Mouse (Mus musculus) frontal cortex, adult 2 months (tissue): ENCODE measurements around the gene Mpp4. TPM values are rescaled to one million over a fixed set of nuclear protein-coding genes. Genes with fewer than 3 reads are reported as not detected.

Source experiments
- DNase-seq, 2 experiments: peaks; one replicate each; pipeline ENCODE4 v3.0.0; 2022; ENCODE audit warnings: low spot score in 1 of 2; ENCODE audit errors: extremely low spot score in 1 of 2
- polyA plus RNA-seq: library from polyadenylated mRNA; depleted of rRNA; stranded (reverse); fragments of >200 nt; gene quantifications from 2 replicates; pipeline ENCODE4 v1.2.3, GENCODE M21; 2012

Mpp4 gene
- polyA plus RNA-seq, 1 experiment, result 1.5 TPM

DNA sequence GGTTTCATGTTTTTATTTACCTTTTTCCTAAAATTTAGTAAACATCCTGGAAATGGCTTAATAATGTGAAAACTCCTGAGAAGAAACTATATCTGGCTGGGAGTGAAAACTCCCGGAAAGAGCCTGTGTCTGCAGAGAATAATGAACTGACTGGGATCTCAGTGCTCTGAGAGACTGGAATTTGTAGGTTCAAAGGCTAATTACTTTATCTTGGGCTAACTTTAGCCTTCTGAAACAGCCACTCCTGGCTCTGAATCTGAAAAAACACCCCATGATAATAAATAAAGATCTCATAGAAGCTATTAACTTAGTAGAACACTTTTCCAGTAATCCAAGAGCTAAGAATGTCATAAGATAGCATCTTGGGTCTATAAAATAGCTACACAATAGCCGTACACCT lies 5.4 kb upstream of the Mpp4 start:
- DNase-seq, result no peak

DNA sequence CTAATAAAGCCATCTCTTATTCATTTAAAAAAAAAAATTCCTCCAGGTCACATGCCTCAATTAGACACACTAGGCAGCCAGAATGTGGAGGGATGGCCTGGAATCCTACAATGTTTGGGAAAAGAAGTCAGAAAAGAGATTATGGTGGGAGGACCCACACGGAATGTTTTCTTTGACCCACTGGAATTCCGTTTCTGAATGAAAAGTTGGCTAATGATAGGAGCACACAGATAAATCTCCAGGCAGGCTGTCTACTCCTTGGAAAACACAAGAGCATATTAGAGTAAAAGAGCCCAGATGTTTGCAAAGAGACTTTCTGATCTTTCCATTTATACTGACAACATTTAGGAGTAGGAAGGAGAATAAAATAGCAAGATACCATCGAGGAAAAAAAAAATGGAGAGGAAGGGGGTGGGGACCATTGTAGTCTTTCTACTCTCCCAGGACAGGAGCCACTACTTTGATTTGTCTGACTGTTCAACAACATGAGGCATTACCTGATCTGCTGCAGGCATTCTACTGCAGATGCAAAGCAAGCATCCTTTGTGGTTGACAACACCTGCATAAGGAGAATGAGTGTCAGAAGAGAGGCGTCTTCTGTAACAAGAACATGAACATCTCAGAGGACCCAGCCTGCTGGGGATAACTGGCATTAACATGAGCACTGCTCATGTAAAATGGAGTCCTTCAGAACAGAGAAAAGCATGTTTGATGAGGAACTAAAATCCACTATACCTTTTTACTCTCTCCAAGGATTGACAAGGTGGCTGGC lies 4.7 kb upstream of the Mpp4 start:
- DNase-seq, result no peak

DNA sequence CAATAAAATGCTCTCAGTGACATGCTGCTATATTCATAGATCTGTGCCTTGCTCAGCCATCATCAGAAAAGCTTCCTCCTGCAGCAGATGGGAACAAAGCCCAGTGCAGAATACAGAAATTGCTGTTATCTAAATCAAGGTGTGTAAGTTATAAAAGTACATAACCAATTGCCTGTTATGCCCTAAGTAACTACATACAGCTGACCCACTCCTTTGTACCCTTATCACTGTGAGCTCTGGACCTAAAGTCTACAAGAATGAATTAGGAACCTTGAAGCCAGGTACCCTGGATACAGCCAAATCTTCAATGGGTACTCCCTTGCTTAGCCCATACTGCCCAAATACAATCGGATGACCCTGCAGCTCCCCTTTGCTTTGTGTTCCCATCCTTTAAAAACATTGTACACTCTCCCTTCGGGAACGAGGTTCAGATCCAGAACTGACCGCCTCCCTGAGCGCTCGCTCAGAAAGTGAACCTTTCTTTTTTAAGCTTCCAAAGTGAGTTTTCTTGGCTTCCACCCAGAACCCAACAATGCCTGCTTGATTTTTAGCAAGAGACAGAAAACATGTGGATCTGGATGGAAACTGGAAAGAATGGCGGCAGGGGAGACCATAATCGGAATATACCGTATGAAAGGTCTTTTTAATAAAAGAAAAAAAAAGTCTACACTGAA lies 3.2 kb upstream of the Mpp4 start:
- DNase-seq, result no peak

DNA sequence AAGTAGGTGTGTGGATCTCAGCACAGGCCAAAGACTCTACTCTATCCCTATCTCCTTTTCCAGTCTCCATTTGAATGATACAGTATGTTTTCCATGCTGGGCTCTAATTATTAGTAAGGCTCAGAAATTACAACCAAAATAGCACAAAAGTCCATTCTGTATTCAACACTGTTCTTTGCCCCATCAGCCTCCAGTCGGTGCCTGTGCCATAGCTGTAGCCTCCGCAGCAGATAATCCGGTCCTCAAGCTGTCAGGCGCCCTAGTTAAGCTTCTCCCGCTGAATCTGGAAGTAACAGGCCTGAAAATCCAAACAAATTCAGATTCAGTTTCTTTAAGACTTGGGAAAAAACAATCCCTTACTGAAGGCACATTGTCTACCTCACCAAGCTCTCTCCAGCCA lies 729 bp upstream of the Mpp4 start:
- peak in 1 of 2 experiments; percentile 26 for DNase-seq

DNA sequence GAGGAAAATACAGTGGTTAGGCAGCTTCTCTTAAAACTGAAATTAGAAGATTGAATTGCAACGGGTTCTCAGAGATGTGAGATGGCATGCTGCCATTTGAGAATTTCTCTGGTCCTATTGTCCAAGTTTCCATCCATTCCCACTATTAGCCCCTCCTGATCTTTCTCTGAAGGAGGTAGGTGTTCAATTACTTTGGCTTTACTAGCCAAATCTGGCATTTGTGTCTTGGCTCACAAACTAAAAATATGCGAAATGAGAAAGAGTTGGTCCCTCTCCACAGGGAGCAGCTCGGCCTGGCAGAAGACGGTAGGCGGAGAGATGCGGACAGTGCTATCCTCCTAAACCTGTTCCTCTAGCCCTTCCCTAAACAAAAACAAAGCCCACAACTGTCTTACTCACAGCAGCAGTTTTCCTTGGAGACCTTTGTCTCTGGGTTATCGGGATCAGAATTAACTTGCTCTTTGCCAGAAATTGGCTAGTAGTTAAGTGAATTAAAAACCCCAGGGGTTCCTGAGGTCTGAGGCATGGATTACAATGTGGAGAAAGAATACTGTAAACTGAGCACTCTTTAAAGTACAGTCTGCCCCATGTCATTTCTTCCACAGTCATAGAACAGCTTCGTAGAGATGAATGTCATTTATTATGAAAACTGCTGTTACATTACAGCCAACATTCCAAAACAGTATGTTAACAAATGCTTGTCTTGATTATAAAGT lies 722 bp downstream of the Mpp4 start:
- DNase-seq, result no peak

DNA sequence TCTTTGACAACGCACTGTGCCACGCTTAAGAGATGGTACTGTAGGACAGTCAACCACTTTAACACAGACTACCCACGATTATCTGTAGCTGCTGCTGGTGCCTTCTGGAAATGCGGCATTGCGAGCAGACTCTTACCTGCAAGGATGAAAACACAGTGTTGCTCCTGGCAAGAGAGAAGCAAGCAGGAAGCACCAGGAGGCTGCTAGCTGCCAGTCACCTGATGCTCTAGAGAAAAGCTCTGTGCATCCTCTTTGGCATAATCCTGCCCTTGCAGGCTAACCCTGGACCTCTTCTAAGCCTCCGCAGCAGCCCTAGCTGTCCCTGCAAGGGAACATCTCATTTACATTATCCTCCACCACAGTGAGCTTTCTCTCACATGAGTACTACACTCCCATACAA lies 1.8 kb downstream of the Mpp4 start:
- DNase-seq, result no peak

DNA sequence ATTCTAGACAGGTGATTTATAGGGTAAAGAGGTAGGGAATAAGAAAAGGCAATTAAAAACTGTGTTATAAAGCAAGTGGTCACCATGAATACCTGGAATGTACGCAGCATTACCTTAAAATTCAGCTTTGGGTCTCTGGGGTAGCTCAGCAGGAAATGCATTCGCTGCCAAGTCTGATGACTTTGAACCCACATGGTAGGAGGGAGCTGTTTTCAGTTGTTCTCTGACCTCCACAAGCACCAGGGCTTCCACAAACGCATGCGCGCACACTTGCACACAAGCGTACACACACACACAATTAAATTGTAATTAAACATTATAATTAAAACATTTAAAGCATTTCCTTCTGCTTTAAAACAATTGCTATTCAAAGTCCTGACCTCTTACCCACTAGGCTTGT lies 2.3 kb downstream of the Mpp4 start:
- no peak for DNase-seq

DNA sequence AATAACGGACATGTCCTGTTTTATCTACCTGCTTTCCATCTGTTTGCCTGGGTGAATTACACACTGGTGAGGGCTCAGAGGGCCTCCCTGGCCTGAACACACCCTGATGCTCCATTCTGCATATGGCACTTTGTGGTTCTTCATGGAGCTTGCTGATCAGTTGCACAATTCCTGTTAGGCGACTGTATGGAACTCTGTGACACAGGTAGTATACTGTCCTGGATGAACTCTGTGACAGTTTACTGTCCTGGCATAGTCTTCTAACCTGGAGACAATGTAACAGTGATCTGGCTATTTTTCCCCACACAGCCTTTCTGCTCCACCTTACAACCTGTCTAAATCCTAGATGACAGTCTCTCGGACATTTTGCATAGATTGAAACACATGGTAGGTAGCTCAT lies 4.1 kb downstream of the Mpp4 start:
- no peak for DNase-seq

DNA sequence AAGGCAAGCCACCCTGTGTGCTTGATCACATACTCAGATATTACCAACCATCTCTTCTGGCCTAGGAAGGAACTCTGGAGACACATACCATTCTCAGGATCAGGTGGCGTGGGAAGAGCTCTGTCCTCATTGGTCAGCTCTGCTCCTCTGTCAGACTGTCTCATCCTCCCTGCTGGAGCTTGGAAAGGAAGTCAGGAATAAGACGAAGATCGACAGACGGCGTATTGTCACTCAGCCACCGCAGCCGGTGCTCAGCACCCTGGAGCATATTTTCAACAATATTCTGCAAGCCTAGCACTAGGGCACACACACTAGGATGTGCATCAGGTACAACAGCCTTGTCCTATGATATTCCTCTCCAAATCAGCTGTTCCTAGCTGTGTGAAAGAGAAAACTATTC lies 4.7 kb downstream of the Mpp4 start:
- DNase-seq, result no peak

DNA sequence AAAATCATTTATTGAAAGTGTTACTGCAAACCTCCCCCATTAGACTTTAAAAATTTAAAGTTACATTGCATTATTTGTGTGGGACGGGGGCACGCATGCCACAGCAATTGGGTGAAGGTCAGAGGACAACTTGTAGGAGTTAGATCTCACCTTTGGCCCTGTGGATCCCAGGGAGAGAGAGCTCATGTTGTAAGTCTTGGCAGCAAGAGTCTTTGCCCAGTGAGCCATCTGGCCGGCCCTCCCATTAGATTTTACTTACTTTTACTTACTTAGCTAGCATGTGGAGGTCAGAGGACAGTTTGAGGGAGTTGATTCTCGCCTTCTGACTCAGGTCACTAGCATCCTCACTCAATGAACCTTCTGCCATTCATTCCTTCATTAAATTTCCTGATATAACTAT lies 5.3 kb downstream of the Mpp4 start:
- no peak for DNase-seq

DNA sequence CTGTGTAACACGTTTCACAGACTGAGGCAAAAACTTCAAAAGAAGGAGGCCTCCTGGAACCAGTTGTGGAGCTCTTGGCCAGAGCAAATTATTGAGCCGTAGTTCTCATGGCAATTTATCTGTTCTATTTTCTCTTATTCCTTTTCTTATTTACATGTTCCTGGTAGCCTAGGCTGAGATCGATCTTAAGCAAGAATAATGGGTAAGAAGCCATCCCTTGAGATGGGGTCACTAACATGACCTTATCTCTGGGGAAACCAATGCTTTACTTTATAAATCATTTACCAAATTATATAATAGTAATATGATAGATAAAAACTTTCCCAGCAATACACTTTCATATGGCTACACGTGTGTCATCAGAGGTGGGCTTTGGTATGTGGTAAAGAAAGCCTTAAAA lies 10.8 kb downstream of the Mpp4 start:
- no peak for DNase-seq

DNA sequence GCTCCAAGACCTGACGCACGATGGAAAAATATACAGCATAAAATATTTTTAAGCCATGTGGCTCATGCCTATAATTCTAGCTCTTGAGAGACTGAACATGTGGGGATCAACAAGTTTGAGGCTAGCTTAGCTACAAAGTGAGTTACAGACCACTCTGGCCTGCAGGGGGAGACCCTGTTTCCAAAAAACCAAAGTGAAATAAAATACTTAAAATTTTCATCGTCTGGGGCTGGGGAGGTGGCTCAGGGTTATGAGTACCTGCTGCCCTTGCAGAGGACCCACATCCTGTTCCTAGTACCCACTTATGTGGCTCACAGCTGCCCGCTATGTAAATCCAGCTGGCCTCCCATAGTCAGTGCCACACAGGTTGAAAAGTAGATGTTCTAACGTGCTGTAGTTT lies 12.6 kb downstream of the Mpp4 start:
- DNase-seq, result no peak

DNA sequence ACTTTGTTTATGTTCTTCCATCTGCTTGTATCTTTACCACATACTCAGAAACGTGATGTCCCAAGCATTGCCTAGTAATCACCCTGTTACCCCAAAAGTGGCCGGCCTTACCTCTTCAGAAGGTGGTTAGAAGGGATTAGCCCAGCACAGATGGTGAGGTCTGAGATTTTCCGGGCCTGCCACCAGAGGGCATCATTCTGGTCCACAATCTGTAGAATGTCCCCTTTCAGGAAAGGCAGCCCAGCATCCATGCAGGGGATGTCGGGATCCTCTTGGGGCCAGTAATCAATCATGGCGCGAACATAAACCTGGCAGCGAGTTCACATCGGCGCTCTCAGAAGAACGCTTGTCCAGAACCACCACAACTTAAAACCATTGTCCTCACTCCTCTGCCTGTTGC lies 18.6 kb downstream of the Mpp4 start:
- no peak for DNase-seq

DNA sequence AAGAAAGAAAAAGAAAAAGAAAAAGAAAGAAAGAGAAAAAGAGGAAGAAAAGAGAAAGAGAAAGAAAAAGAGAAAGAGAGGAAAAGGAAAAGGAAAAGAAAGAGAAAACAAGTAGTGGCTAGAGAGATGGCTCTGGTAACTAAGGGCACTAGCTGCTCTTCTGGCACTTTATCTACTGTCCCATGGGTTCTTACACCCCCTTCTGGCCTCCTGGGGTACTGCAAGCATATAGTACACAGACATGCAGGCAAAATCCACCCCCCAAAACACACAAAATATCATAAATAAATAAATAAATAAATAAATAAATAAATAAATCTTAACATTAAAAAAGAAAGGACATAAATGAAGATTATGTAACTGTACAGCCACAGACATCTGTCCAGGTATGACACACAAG lies 20.4 kb downstream of the Mpp4 start:
- DNase-seq, result peak in 1 of 2 experiments; percentile 23

DNA sequence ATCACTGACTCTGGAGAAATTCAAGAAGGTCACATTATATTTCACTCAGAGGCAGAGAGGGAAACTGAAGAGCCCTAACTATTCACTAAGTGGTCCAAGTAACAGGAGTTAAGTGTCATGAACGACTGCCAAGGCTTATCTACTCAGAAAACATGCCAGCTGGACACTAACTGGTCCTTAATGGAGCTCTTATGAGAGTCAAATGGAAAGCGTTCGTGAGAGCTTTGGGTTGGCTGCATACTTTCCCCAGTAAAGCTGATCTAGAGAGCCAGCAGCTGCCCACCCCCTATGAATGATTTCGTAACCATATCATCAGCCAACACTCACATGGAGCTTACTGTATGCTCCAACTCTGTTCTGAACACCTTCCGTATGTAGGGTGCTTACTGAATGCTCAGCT lies 28.8 kb downstream of the Mpp4 start:
- DNase-seq, result no peak

DNA sequence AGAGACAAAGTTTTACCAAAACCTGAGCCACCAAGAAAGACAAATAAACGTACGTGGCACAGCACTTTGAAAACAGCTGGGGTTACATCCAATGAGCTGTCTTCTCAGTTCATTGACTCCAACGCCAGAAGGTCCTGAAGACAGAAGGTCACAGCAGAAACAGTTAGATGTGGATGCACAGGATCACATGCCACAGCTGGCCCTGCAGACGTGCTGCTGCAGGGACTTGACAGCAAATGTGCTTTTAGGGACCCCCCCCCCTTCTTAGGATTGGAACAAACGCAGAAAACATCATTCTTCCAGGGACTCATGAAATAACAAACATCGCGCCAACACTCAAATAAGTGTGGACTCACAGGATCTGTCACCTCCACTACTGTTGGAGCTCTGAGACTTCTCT lies 34.3 kb downstream of the Mpp4 start:
- no peak for DNase-seq

DNA sequence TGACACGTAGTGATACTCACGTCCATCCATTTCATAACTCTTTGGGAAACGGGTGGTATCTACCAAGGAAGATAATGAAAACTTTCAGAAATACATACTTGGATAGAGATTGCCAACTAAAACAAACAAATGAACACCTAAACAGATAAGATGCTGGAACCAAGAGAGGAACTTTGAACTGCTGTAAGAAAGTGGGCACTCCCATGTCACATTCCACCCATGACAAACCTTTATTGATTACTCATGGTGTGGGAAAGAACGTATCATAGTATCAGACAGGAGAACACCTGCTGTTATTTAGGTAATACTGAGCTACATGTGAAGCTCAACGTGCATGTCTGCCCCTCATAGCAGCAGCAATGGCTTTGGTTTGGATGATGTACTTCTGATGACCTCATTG lies 37.6 kb downstream of the Mpp4 start:
- no peak for DNase-seq

DNA sequence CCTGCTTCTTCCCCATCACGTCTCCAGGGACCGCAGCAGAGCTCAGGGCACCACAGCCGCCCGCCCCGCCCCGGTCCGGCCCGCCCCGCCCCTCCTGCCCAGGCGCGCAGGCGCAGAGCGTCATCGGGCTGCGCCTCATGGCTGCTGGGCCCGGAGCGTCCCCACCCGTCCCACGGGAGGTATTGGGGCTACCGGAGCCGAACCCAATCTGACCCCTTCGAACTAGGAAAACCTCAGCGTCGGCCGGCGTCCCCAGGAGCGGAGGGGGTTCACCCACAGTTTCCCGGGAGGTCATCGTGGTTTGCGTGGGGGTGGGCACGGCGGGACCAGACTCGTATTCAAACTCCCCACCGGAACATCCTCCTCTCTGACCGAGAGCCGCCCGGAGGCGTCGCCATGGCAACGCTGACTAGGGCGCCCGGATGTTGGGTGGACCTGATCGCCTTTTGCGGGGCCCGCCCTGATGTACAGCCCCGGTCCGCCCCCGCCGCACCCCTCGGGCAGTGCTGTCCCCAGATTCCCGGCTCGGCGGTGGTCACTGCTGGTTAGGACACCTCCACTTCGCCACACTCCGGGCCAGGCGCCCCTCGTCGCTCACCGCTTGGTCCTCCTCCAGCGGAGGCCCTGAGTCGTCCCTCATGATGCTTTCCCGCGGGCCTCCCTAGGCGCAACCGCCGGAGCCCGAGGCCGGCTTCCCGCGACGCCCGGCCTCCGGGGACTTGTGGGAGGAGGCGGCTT lies 43.3 kb downstream of the Mpp4 start, which contains the start of gene Tmem237:
Gene Tmem237 (minus strand): TSS at position 689 of the 738 bp plus-strand sequence.
- peak; percentile 81 to 94 for DNase-seq

DNA sequence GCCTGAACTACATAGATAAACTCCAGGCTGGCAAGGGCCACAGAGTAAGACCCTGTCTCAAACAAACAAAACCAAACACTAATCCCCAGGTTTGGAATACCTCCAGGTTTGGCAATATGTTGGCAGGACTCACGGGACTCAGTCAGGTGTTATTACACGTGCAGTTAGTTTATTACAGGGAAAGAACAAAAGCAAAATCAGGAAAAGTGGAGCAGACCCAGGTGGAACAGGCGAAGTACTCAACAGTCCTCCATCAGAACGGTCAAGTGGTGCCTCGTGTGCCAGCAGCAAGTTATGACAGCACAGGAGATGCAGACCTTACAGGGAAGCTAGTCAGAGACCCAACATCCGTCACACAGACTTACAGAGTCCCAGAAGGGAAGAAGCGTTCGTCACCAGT lies 52.7 kb downstream of the Mpp4 start:
- DNase-seq, result no peak

DNA sequence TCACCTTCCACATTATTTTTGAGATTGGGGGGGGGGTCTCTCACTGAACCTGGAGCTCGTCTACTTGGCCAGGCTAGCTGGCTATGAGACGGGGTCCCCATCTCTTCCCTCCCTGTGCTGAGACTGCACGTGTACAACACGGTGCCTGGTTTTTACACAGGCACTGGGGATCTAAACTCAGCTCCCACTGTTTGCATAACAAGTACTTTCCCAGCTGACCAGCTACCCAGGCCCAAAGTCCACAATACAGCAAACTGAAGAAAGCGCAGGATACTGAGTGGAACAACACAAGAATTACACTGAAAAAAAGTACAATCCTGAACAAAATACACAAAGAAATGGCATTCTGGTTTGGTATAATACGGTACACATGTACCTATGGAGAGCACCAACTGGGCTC lies 61.1 kb downstream of the Mpp4 start:
- no peak for DNase-seq

DNA sequence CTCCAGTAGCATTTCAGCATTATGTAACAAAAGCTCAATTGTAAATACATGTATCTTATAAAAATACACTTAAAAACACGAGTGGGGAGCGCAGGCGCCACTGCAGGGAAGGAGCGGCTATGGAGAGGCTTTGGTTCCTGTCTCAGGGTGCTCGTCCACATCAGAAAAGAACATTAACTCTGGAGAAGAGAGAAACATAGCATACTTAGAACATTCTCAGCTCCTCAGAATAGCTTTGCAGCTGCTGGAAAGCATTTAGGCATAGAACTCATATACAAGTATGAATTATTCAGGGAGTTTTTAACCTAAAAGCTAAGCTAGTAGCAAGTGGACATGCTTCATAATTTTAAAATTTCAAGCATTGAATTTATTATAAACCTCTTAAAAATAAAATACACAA lies 62.2 kb downstream of the Mpp4 start:
- peak in 1 of 2 experiments; percentile 17 for DNase-seq
